Mouse (Mus musculus) megakaryocyte-erythroid progenitor cell, adult 5-6 weeks (primary cell): ENCODE measurements around the gene Arhgap19. TPM values are rescaled to one million over a fixed set of nuclear protein-coding genes. Genes with fewer than 3 reads are reported as not detected.

ENCODE experiments used
- ATAC-seq: replicated peaks from 2 replicates; pipeline ENCODE4 v1.8.0; 2016; ENCODE audit warnings: mild to moderate bottlenecking, inconsistent platforms; ENCODE audit not compliant: severe bottlenecking, poor library complexity, low FRiP score, low TSS enrichment
- total RNA-seq, 2 experiments: library from RNA; stranded (forward) in 1 of 2; stranded (reverse) in 1 of 2; fragments of 200-1000, 215-1000 nt in 1 of 2; fragments of >200 nt in 1 of 2; fragmentation: Nextera tagmentation in 1 of 2; gene quantifications; 2 replicates each; pipeline ENCODE4 v1.2.3; 2014 to 2017

The Arhgap19 gene
- total RNA-seq, 2 experiments from 2014 or later: 40.5 to 41.0 TPM

- no peak for ATAC-seq
Measured at GRCm38 (mm10) chr19:41835407-41835806, 33.6 kb upstream of the Arhgap19 start.

- ATAC-seq: peak; percentile 6; the same call in 1 of the 2 replicates
Measured at GRCm38 (mm10) chr19:41832501-41833201, 30.8 kb upstream of the Arhgap19 start.

GRCm38 (mm10) chr19:41831718-41832391 lies 30.0 kb upstream of the Arhgap19 start:
- ATAC-seq: no peak

GRCm38 (mm10) chr19:41831101-41831570 lies 29.3 kb upstream of the Arhgap19 start:
- no peak for ATAC-seq

GRCm38 (mm10) chr19:41830106-41831031 lies 28.5 kb upstream of the Arhgap19 start:
- ATAC-seq: peak; percentile 27; the same call in 1 of the 2 replicates

GRCm38 (mm10) chr19:41829381-41830105 lies 27.7 kb upstream of the Arhgap19 start, which contains the start of gene Frat1:
Frat1 (plus strand) TSS chr19:41829970.
- peak; percentile 86 for ATAC-seq

- ATAC-seq: no peak
Measured at GRCm38 (mm10) chr19:41828941-41829340, 27.1 kb upstream of the Arhgap19 start.

GRCm38 (mm10) chr19:41826529-41826928 lies 24.7 kb upstream of the Arhgap19 start:
- no peak for ATAC-seq

GRCm38 (mm10) chr19:41824950-41825349 lies 23.1 kb upstream of the Arhgap19 start:
- ATAC-seq: no peak

GRCm38 (mm10) chr19:41822589-41822988 lies 20.7 kb upstream of the Arhgap19 start:
- ATAC-seq: no peak

- no peak for ATAC-seq
Measured at GRCm38 (mm10) chr19:41821436-41821835, 19.6 kb upstream of the Arhgap19 start.

GRCm38 (mm10) chr19:41818749-41819148 lies 16.9 kb upstream of the Arhgap19 start:
- ATAC-seq: no peak

- no peak for ATAC-seq
Measured at GRCm38 (mm10) chr19:41817325-41817724, 15.5 kb upstream of the Arhgap19 start.

GRCm38 (mm10) chr19:41816915-41817314 lies 15.1 kb upstream of the Arhgap19 start:
- no peak for ATAC-seq

- ATAC-seq: no peak
Measured at GRCm38 (mm10) chr19:41816410-41816809, 14.6 kb upstream of the Arhgap19 start.

GRCm38 (mm10) chr19:41813374-41813773 lies 11.5 kb upstream of the Arhgap19 start:
- ATAC-seq: peak; percentile 39; the same call in 1 of the 2 replicates

GRCm38 (mm10) chr19:41812525-41812924 lies 10.7 kb upstream of the Arhgap19 start:
- no peak for ATAC-seq

GRCm38 (mm10) chr19:41810074-41810473 lies 8.2 kb upstream of the Arhgap19 start:
- no peak for ATAC-seq

GRCm38 (mm10) chr19:41808104-41808634 lies 6.3 kb upstream of the Arhgap19 start:
- ATAC-seq: no peak
